Comparison of ENCODE assay signal across 7 mouse cellular contexts in the genomic region with DNA sequence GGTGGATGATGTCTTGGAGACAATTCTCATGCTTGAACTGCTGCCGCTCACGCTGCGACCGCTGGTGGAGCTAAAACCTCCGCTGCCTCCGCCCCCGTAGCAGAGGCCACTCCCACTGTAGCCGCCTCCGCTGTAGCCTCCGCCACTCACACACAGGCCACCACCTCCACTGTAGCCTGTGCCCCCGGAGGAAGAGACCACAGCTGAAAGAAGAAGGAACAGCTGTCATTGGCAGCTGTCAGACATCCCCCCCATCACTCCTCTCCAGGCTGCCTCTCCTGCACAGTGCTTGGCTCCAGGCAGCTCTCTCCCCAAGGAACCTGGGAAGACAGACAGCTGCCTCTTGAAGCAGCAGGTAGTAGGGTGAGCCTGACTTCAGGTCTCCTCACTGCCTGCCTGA. TPM values are rescaled to one million over a fixed set of nuclear protein-coding genes. Genes with fewer than 3 reads are reported as not detected.
DNase-seq lines count a peak whose midpoint lies in the region; ATAC-seq lines count a peak whose summit lies in the region.

No protein-coding gene starts in this region.

- peak overlapping the region; percentile 35 for H3K4me2 ChIP-seq in embryonic facial prominence, embryonic 15.5 days (replicated peaks)
- peak overlapping the region; percentile 38 for H3K4me2 ChIP-seq in hindbrain, embryonic 13.5 days
- peak overlapping the region; percentile 9; the same call in 1 of the 2 replicates for H3K4me2 ChIP-seq in liver, embryonic 11.5 days
- peak overlapping the region; percentile 50 for H3K4me2 ChIP-seq in neural tube, embryonic 15.5 days

- WGBS in embryonic facial prominence, embryonic 15.5 days: under 1% methylated on average over 11 of the region's 11 CpGs
- WGBS in hindbrain, embryonic 13.5 days: 0% methylated on average over 11 of the region's 11 CpGs
- 2% methylated on average over 10 of the region's 11 CpGs for WGBS in liver, embryonic 11.5 days
- whole genome bisulfite sequencing in neural tube, embryonic 15.5 days: 0% methylated on average over 11 of the region's 11 CpGs

- no peak overlapping the region for H3K27ac ChIP-seq in embryonic facial prominence, embryonic 15.5 days (replicated peaks)
- no peak overlapping the region for H3K27ac ChIP-seq in hindbrain, embryonic 13.5 days
- no peak overlapping the region for H3K27ac ChIP-seq in liver, embryonic 11.5 days (ENCODE audit: low read depth, low read length)
- no peak overlapping the region for H3K27ac ChIP-seq in neural tube, embryonic 15.5 days (replicated peaks)

- no peaks in the 10 kb centered on the region for H3K9me3 ChIP-seq in embryonic facial prominence, embryonic 15.5 days (replicated peaks)
- no peaks in the 10 kb centered on the region for H3K9me3 ChIP-seq in hindbrain, embryonic 13.5 days
- no peaks in the 10 kb centered on the region for H3K9me3 ChIP-seq in liver, embryonic 11.5 days (ENCODE audit: control insufficient read depth, low read length)
- no peaks in the 10 kb centered on the region for H3K9me3 ChIP-seq in neural tube, embryonic 15.5 days (replicated peaks)

- no peaks in the 10 kb centered on the region for H3K36me3 ChIP-seq in embryonic facial prominence, embryonic 15.5 days
- no peaks in the 10 kb centered on the region for H3K36me3 ChIP-seq in hindbrain, embryonic 13.5 days
- no peaks in the 10 kb centered on the region for H3K36me3 ChIP-seq in liver, embryonic 11.5 days (ENCODE audit: control insufficient read depth, insufficient read depth, low read length)
- H3K36me3 ChIP-seq in neural tube, embryonic 15.5 days: no peaks in the 10 kb centered on the region

- no peaks in the 10 kb centered on the region for H3K27me3 ChIP-seq in embryonic facial prominence, embryonic 15.5 days
- peaks cover 30% of the 10 kb centered on the region for H3K27me3 ChIP-seq in hindbrain, embryonic 13.5 days
- H3K27me3 ChIP-seq in liver, embryonic 11.5 days (replicated peaks; ENCODE audit: control insufficient read depth, insufficient read depth, low read length): peaks cover 10% of the 10 kb centered on the region; the same call in 1 of the 2 replicates
- 0 out of 2 replicates have a peak, but pooled peaks cover 3% of the 10 kb centered on the region for H3K27me3 ChIP-seq in neural tube, embryonic 15.5 days (replicated peaks)

- peaks cover 13% of the 10 kb centered on the region for H3K4me1 ChIP-seq in embryonic facial prominence, embryonic 15.5 days
- H3K4me1 ChIP-seq in hindbrain, embryonic 13.5 days (replicated peaks): peaks cover 15% of the 10 kb centered on the region
- H3K4me1 ChIP-seq in liver, embryonic 11.5 days (replicated peaks; ENCODE audit: control insufficient read depth, insufficient read depth, low read length): no peaks in the 10 kb centered on the region
- H3K4me1 ChIP-seq in neural tube, embryonic 15.5 days: peaks cover 10% of the 10 kb centered on the region

- peak; percentile 31 for DNase-seq in right cerebral cortex, adult 18-20 months
- no peak for DNase-seq in right cerebral cortex, postnatal 25 days
- no peak for DNase-seq in liver, embryonic 11.5 days (ENCODE audit: low spot score)
- DNase-seq in ovary, adult 18-20 months (ENCODE audit: low spot score): no peak

- peak overlapping the region; percentile 2; the same call in 1 of the 2 replicates for H3K4me3 ChIP-seq in embryonic facial prominence, embryonic 15.5 days (replicated peaks)
- H3K4me3 ChIP-seq in hindbrain, embryonic 13.5 days: peak overlapping the region; percentile 19
- no peak overlapping the region for H3K4me3 ChIP-seq in liver, embryonic 11.5 days (ENCODE audit: low read depth, low read length)
- H3K4me3 ChIP-seq in neural tube, embryonic 15.5 days (replicated peaks): peak overlapping the region; percentile 7; the same call in 1 of the 2 replicates

- no peak overlapping the region for H3K9ac ChIP-seq in embryonic facial prominence, embryonic 15.5 days
- no peak overlapping the region for H3K9ac ChIP-seq in hindbrain, embryonic 13.5 days
- H3K9ac ChIP-seq in liver, embryonic 11.5 days (ENCODE audit: low read depth, low read length): no peak overlapping the region
- H3K9ac ChIP-seq in neural tube, embryonic 15.5 days (replicated peaks): 0 out of 2 replicates have a peak overlapping the region, but pooled peaks have one; percentile 5

- peak; percentile 74 for ATAC-seq in embryonic facial prominence, embryonic 15.5 days (ENCODE audit: insufficient number of reproducible peaks, low FRiP score, low TSS enrichment, low read depth)
- ATAC-seq in hindbrain, embryonic 13.5 days (ENCODE audit: low FRiP score): peak; percentile 59; the same call in 1 of the 2 replicates
- ATAC-seq in liver, embryonic 11.5 days (replicated peaks; ENCODE audit: low FRiP score): no peak; the same call in 1 of the 2 replicates
- ATAC-seq in neural tube, embryonic 15.5 days (ENCODE audit: low FRiP score): peak; percentile 55; the same call in 1 of the 2 replicates

RNA-seq across cellular contexts. Expression of gene Krt82, which starts 2.7 kb away (rescaled TPM):
- polyA plus RNA-seq in embryonic facial prominence, embryonic 15.5 days (2015; fragmentation: Nextera tagmentation; extraction: Ambion mirVana): 2.1 and 2.8 TPM in 2 replicates
- polyA plus RNA-seq in hindbrain, embryonic 13.5 days (2015; fragmentation: Nextera tagmentation; extraction: Ambion mirVana): not detected in 2 replicates
- not detected in 2 replicates for polyA plus RNA-seq in liver, embryonic 11.5 days (2014; fragmentation: Nextera tagmentation; extraction: Ambion mirVana)
- not detected in 2 replicates for polyA plus RNA-seq in neural tube, embryonic 15.5 days (2015; fragmentation: Nextera tagmentation; extraction: Ambion mirVana)

RNA-seq across cellular contexts. Expression of gene Krt90, which starts 9.6 kb away (rescaled TPM):
- 2.4 and 2.6 TPM in 2 replicates for polyA plus RNA-seq in embryonic facial prominence, embryonic 15.5 days (2015; fragmentation: Nextera tagmentation; extraction: Ambion mirVana)
- 0.08 TPM in 1 of 2 replicates, not detected in the other for polyA plus RNA-seq in hindbrain, embryonic 13.5 days (2015; fragmentation: Nextera tagmentation; extraction: Ambion mirVana)
- 0.06 and 0.08 TPM in 2 replicates for polyA plus RNA-seq in liver, embryonic 11.5 days (2014; fragmentation: Nextera tagmentation; extraction: Ambion mirVana)
- 0.06 and 0.12 TPM in 2 replicates for polyA plus RNA-seq in neural tube, embryonic 15.5 days (2015; fragmentation: Nextera tagmentation; extraction: Ambion mirVana)

RNA-seq across cellular contexts. Expression of gene Krt75, which starts 20.5 kb away (rescaled TPM):
- polyA plus RNA-seq in embryonic facial prominence, embryonic 15.5 days (2015; fragmentation: Nextera tagmentation; extraction: Ambion mirVana): 8.8 and 13.7 TPM in 2 replicates
- 0.05 and 0.13 TPM in 2 replicates for polyA plus RNA-seq in hindbrain, embryonic 13.5 days (2015; fragmentation: Nextera tagmentation; extraction: Ambion mirVana)
- not detected in 2 replicates for polyA plus RNA-seq in liver, embryonic 11.5 days (2014; fragmentation: Nextera tagmentation; extraction: Ambion mirVana)
- 0.10 TPM in 1 of 2 replicates, not detected in the other for polyA plus RNA-seq in neural tube, embryonic 15.5 days (2015; fragmentation: Nextera tagmentation; extraction: Ambion mirVana)

RNA-seq across cellular contexts. Expression of gene Krt84, which starts 20.5 kb away (rescaled TPM):
- 0.07 and 0.28 TPM in 2 replicates for polyA plus RNA-seq in embryonic facial prominence, embryonic 15.5 days (2015; fragmentation: Nextera tagmentation; extraction: Ambion mirVana)
- polyA plus RNA-seq in hindbrain, embryonic 13.5 days (2015; fragmentation: Nextera tagmentation; extraction: Ambion mirVana): 0.16 TPM in 1 of 2 replicates, not detected in the other
- not detected in 2 replicates for polyA plus RNA-seq in liver, embryonic 11.5 days (2014; fragmentation: Nextera tagmentation; extraction: Ambion mirVana)
- polyA plus RNA-seq in neural tube, embryonic 15.5 days (2015; fragmentation: Nextera tagmentation; extraction: Ambion mirVana): 0.28 TPM in 1 of 2 replicates, not detected in the other

RNA-seq across cellular contexts. Expression of gene Gm49425, which starts 36.1 kb away (rescaled TPM):
- polyA plus RNA-seq in embryonic facial prominence, embryonic 15.5 days (2015; fragmentation: Nextera tagmentation; extraction: Ambion mirVana): 8.5 and 16.4 TPM in 2 replicates
- not detected in 2 replicates for polyA plus RNA-seq in hindbrain, embryonic 13.5 days (2015; fragmentation: Nextera tagmentation; extraction: Ambion mirVana)
- polyA plus RNA-seq in liver, embryonic 11.5 days (2014; fragmentation: Nextera tagmentation; extraction: Ambion mirVana): not detected in 2 replicates
- 0.19 and 0.42 TPM in 2 replicates for polyA plus RNA-seq in neural tube, embryonic 15.5 days (2015; fragmentation: Nextera tagmentation; extraction: Ambion mirVana)
